ENCODE assay signal across 17 mouse cellular contexts in genomic region chr7:79631773-79632348, GRCm38 (mm10). TPM values are rescaled to one million over a fixed set of nuclear protein-coding genes. Genes with fewer than 3 reads are reported as not detected.
"Had no signal": no experiment of that assay in that cellular context is flagged by ENCODE, and none has a peak within 500 bp of the region (broad histone marks: within the 10 kb centered on the region; RNA-seq: fewer than 3 reads in every experiment).

No protein-coding gene starts in this region.

- H3K9ac ChIP-seq: intestine, embryonic 15.5 days; limb, embryonic 13.5 days; liver, embryonic 14.5 days; midbrain, embryonic 13.5 days; neural tube, embryonic 15.5 days had no signal

- H3K4me3 ChIP-seq: intestine, embryonic 15.5 days; limb, embryonic 13.5 days; midbrain, embryonic 13.5 days; myocyte; neural tube, embryonic 15.5 days had no signal

- H3K36me3 ChIP-seq: intestine, embryonic 15.5 days; limb, embryonic 13.5 days; midbrain, embryonic 13.5 days; neural tube, embryonic 15.5 days had no signal

- H3K4me2 ChIP-seq: intestine, embryonic 15.5 days; limb, embryonic 13.5 days; midbrain, embryonic 13.5 days; neural tube, embryonic 15.5 days had no signal

- H3K27ac ChIP-seq: intestine, embryonic 15.5 days; limb, embryonic 13.5 days; liver, embryonic 14.5 days; midbrain, embryonic 13.5 days; neural tube, embryonic 15.5 days had no signal

- H3K9me3 ChIP-seq: intestine, embryonic 15.5 days; limb, embryonic 13.5 days; midbrain, embryonic 13.5 days; neural tube, embryonic 15.5 days had no signal

- DNase-seq: layer of hippocampus, adult 9-11 months; left cerebral cortex, postnatal 4 days; lung, adult 2 months; lung, postnatal 36 days; right cerebral cortex, postnatal 4 days; spleen, adult 18-20 months; thymus, postnatal 36 days had no signal

- ATAC-seq: intestine, embryonic 15.5 days; lung, postnatal 0 days; midbrain, embryonic 13.5 days had no signal

- H3K27me3 ChIP-seq: intestine, embryonic 15.5 days; midbrain, embryonic 13.5 days; neural tube, embryonic 15.5 days had no signal

- H3K4me1 ChIP-seq: intestine, embryonic 15.5 days; limb, embryonic 13.5 days; midbrain, embryonic 13.5 days; neural tube, embryonic 15.5 days had no signal

RNA-seq across cellular contexts. Expression of gene Rhcg, which starts 14.4 kb away (rescaled TPM):
- total RNA-seq: liver, adult 2 months had no signal
- polyA plus RNA-seq: intestine, embryonic 15.5 days; limb, embryonic 13.5 days; liver, adult 2 months; lung, adult 2 months; myocyte; stomach, embryonic 14.5 days had no signal

RNA-seq across cellular contexts. Expression of gene Ticrr, which starts 28.1 kb away (rescaled TPM):
- total RNA-seq: layer of hippocampus, adult 18-20 months had no signal
